Mouse (Mus musculus): ENCODE measurements around the gene Gm9936. TPM values are rescaled to one million over a fixed set of nuclear protein-coding genes. Genes with fewer than 3 reads are reported as not detected.
"Not testable (repeated sequence)": the region's sequence is repeated elsewhere in the genome, so short reads cannot be mapped to it uniquely, and the experiment has no call there.

Gm9936 gene
- polyA plus RNA-seq, 1 experiment from 2014 or later = 0.18 TPM

- H3K4me3 ChIP-seq (replicated peaks; ENCODE audit: low read length) = no peak overlapping the region
- WGBS = 79% methylated on average over 20 of the region's 20 CpGs
- H3K9me3 ChIP-seq (replicated peaks; ENCODE audit: control insufficient read depth, low read length) = no peaks in the 10 kb centered on the region
- no peaks in the 10 kb centered on the region for H3K4me1 ChIP-seq (ENCODE audit: control insufficient read depth, insufficient read depth, low read length)
- no peaks in the 10 kb centered on the region for H3K27me3 ChIP-seq (ENCODE audit: control insufficient read depth, insufficient read depth, low read length)
- H3K4me2 ChIP-seq (ENCODE audit: low read depth, low read length) = no peak overlapping the region
- H3K9ac ChIP-seq (ENCODE audit: low read length) = no peak overlapping the region
- no peak overlapping the region for H3K27ac ChIP-seq (ENCODE audit: low read length)
- no peak for ATAC-seq (ENCODE audit: insufficient read depth, low FRiP score)
- no peaks in the 10 kb centered on the region for H3K36me3 ChIP-seq (ENCODE audit: control insufficient read depth, insufficient read depth, low read length)
These were observed 6.8 kb downstream of the Gm9936 start for GRCm38 (mm10) chr5:114851565-114852236.

DNA sequence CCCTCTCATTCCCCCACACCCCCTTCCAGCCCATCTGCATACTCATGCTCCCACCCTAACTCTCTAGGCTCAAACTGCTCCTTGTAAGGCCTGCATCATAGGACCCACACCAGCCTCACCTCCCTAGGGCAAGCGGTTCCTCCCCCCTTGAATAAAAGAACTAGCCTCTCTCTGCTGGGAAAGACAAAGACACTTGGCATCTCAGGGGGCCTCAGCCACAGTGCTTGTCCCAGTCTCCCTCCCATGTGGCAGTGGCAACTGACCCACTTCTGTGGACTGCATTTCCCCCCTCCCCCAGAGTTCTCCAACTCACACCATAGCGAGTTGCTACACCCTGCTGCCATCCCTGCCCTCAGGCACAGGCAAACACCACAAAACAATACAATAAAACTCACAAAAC, 14.1 kb downstream of the Gm9936 start:
- not testable (repeated sequence) for H3K9me3 ChIP-seq (replicated peaks; ENCODE audit: control insufficient read depth, low read length); H3K27me3 ChIP-seq (ENCODE audit: control insufficient read depth, insufficient read depth, low read length); H3K4me1 ChIP-seq (ENCODE audit: control insufficient read depth, insufficient read depth, low read length); H3K4me2 ChIP-seq (ENCODE audit: low read depth, low read length); H3K27ac ChIP-seq (ENCODE audit: low read length); H3K4me3 ChIP-seq (replicated peaks; ENCODE audit: low read length); H3K36me3 ChIP-seq (ENCODE audit: control insufficient read depth, insufficient read depth, low read length); ATAC-seq (ENCODE audit: insufficient read depth, low FRiP score); H3K9ac ChIP-seq (ENCODE audit: low read length)
- WGBS = 87% methylated on average over 2 of the region's 2 CpGs

- Histone ChIP-seq H3K4me2 (ENCODE audit: low read depth, low read length) (no peak overlapping the region), H3K9ac (ENCODE audit: low read length) (no peak overlapping the region), H3K4me1 (ENCODE audit: control insufficient read depth, insufficient read depth, low read length) (peaks cover 9% of the 10 kb centered on the region), H3K27ac (ENCODE audit: low read length) (no peak overlapping the region), H3K4me3 (replicated peaks; ENCODE audit: low read length) (no peak overlapping the region), H3K27me3 (ENCODE audit: control insufficient read depth, insufficient read depth, low read length) (no peaks in the 10 kb centered on the region), H3K36me3 (ENCODE audit: control insufficient read depth, insufficient read depth, low read length) (no peaks in the 10 kb centered on the region), H3K9me3 (replicated peaks; ENCODE audit: control insufficient read depth, low read length) (no peaks in the 10 kb centered on the region)
- 60% methylated on average over 5 of the region's 5 CpGs for WGBS
- ATAC-seq (ENCODE audit: insufficient read depth, low FRiP score) = 0 out of 2 replicates have a peak, but pooled peaks have one; percentile 21
These were observed 15.8 kb downstream of the Gm9936 start for GRCm38 (mm10) chr5:114842674-114843073.

GRCm38 (mm10) chr5:114842155-114842554, 16.3 kb downstream of the Gm9936 start:
- H3K36me3 ChIP-seq (ENCODE audit: control insufficient read depth, insufficient read depth, low read length); H3K27me3 ChIP-seq (ENCODE audit: control insufficient read depth, insufficient read depth, low read length); H3K4me1 ChIP-seq (ENCODE audit: control insufficient read depth, insufficient read depth, low read length); H3K9me3 ChIP-seq (replicated peaks; ENCODE audit: control insufficient read depth, low read length); ATAC-seq (ENCODE audit: insufficient read depth, low FRiP score); H3K4me2 ChIP-seq (ENCODE audit: low read depth, low read length); H3K4me3 ChIP-seq (replicated peaks; ENCODE audit: low read length); H3K27ac ChIP-seq (ENCODE audit: low read length); H3K9ac ChIP-seq (ENCODE audit: low read length): not testable (repeated sequence)
- WGBS = 31% methylated on average over 3 of the region's 3 CpGs

DNA sequence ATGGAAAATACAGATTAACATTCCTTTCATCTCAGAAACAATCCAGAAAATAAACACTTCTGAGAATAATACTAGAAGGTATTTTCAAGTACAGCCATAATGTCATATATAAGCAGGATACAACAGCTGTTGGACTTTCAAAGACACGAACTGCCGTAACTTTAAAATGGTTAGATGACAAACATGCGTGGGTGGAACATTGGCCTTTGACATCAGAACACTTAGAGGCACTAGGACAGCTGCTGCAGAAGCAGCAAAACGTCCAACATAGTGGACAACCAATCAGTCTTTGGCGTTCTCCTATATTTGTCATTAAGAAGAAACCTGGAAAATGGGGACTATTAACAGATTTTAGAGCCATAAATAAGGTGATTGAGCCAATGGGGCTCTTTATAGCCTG, 18.0 kb downstream of the Gm9936 start:
- not testable (repeated sequence) for H3K36me3 ChIP-seq (ENCODE audit: control insufficient read depth, insufficient read depth, low read length); H3K27me3 ChIP-seq (ENCODE audit: control insufficient read depth, insufficient read depth, low read length); H3K9me3 ChIP-seq (replicated peaks; ENCODE audit: control insufficient read depth, low read length); ATAC-seq (ENCODE audit: insufficient read depth, low FRiP score); H3K9ac ChIP-seq (ENCODE audit: low read length); H3K4me3 ChIP-seq (replicated peaks; ENCODE audit: low read length); H3K4me2 ChIP-seq (ENCODE audit: low read depth, low read length); H3K4me1 ChIP-seq (ENCODE audit: control insufficient read depth, insufficient read depth, low read length); H3K27ac ChIP-seq (ENCODE audit: low read length)
- WGBS = 44% methylated on average over 5 of the region's 5 CpGs

GRCm38 (mm10) chr5:114836886-114837285, 21.6 kb downstream of the Gm9936 start:
- no peak overlapping the region for H3K27ac ChIP-seq (ENCODE audit: low read length)
- H3K36me3 ChIP-seq (ENCODE audit: control insufficient read depth, insufficient read depth, low read length) = no peaks in the 10 kb centered on the region
- no peak overlapping the region for H3K4me3 ChIP-seq (replicated peaks; ENCODE audit: low read length)
- no peak overlapping the region for H3K4me2 ChIP-seq (ENCODE audit: low read depth, low read length)
- H3K9ac ChIP-seq (ENCODE audit: low read length) = no peak overlapping the region
- no peaks in the 10 kb centered on the region for H3K9me3 ChIP-seq (replicated peaks; ENCODE audit: control insufficient read depth, low read length)
- H3K27me3 ChIP-seq (ENCODE audit: control insufficient read depth, insufficient read depth, low read length) = no peaks in the 10 kb centered on the region
- H3K4me1 ChIP-seq (ENCODE audit: control insufficient read depth, insufficient read depth, low read length) = peaks cover under 1% of the 10 kb centered on the region; the same call in 1 of the 2 replicates
- no peak for ATAC-seq (ENCODE audit: insufficient read depth, low FRiP score)
- WGBS = 36% methylated on average over 12 of the region's 12 CpGs

DNA sequence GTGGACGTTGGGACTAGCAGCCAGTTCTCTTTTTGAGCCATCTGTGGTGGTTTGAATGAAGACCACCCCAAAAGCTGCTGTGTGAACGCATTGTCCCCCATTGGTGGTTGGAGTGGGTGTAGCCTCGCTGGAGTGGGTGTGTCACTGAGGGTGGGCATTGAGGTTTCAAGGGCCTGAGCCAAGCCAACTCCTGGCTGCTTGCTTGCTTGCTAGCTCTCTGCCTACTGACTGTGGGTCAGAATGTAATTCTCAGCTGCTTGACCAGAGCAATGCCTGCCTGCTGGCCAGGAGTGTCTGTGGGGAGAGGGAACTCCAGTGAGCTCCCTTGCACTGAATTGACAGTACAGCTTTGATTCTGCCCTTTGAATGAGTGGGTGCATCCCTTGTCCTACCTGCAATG, 28.7 kb downstream of the Gm9936 start:
- H3K9ac ChIP-seq (ENCODE audit: low read length) = no peak overlapping the region
- H3K27me3 ChIP-seq (ENCODE audit: control insufficient read depth, insufficient read depth, low read length) = no peaks in the 10 kb centered on the region
- H3K27ac ChIP-seq (ENCODE audit: low read length) = no peak overlapping the region
- 69% methylated on average over 3 of the region's 3 CpGs for WGBS
- H3K9me3 ChIP-seq (replicated peaks; ENCODE audit: control insufficient read depth, low read length) = no peaks in the 10 kb centered on the region
- no peak overlapping the region for H3K4me3 ChIP-seq (replicated peaks; ENCODE audit: low read length)
- no peak for ATAC-seq (ENCODE audit: insufficient read depth, low FRiP score)
- no peaks in the 10 kb centered on the region for H3K36me3 ChIP-seq (ENCODE audit: control insufficient read depth, insufficient read depth, low read length)
- no peaks in the 10 kb centered on the region for H3K4me1 ChIP-seq (ENCODE audit: control insufficient read depth, insufficient read depth, low read length)
- no peak overlapping the region for H3K4me2 ChIP-seq (ENCODE audit: low read depth, low read length)

- ATAC-seq (ENCODE audit: insufficient read depth, low FRiP score) = no peak
These were observed 31.1 kb downstream of the Gm9936 start for GRCm38 (mm10) chr5:114827427-114827826.

GRCm38 (mm10) chr5:114825978-114826691, 32.3 kb downstream of the Gm9936 start:
- peak; percentile 91 for ATAC-seq (ENCODE audit: insufficient read depth, low FRiP score)
- no peak overlapping the region for H3K27ac ChIP-seq (ENCODE audit: low read length)

More at GRCm38 (mm10) chr5:114827427-114827826, 31.1 kb downstream of the Gm9936 start:
- Histone ChIP-seq H3K27ac (ENCODE audit: low read length) (no peak overlapping the region), H3K9ac (ENCODE audit: low read length) (no peak overlapping the region), H3K9me3 (replicated peaks; ENCODE audit: control insufficient read depth, low read length) (0 out of 2 replicates have a peak, but pooled peaks cover under 1% of the 10 kb centered on the region), H3K27me3 (ENCODE audit: control insufficient read depth, insufficient read depth, low read length) (no peaks in the 10 kb centered on the region), H3K4me3 (replicated peaks; ENCODE audit: low read length) (no peak overlapping the region), H3K4me1 (ENCODE audit: control insufficient read depth, insufficient read depth, low read length) (no peaks in the 10 kb centered on the region), H3K4me2 (ENCODE audit: low read depth, low read length) (no peak overlapping the region), H3K36me3 (ENCODE audit: control insufficient read depth, insufficient read depth, low read length) (no peaks in the 10 kb centered on the region)
- WGBS = 81% methylated on average over 12 of the region's 12 CpGs

More at GRCm38 (mm10) chr5:114825978-114826691, 32.3 kb downstream of the Gm9936 start:
- Histone ChIP-seq H3K9ac (ENCODE audit: low read length) (peak overlapping the region; percentile 70), H3K4me1 (ENCODE audit: control insufficient read depth, insufficient read depth, low read length) (no peaks in the 10 kb centered on the region), H3K36me3 (ENCODE audit: control insufficient read depth, insufficient read depth, low read length) (no peaks in the 10 kb centered on the region), H3K4me3 (replicated peaks; ENCODE audit: low read length) (peak overlapping the region; percentile 50), H3K9me3 (replicated peaks; ENCODE audit: control insufficient read depth, low read length) (0 out of 2 replicates have a peak, but pooled peaks cover 7% of the 10 kb centered on the region), H3K27me3 (ENCODE audit: control insufficient read depth, insufficient read depth, low read length) (no peaks in the 10 kb centered on the region), H3K4me2 (ENCODE audit: low read depth, low read length) (peak overlapping the region; percentile 69)
- WGBS = 8% methylated on average over 27 of the region's 27 CpGs
